Mouse (Mus musculus): ENCODE results near the gene Dcbld1.

DNA sequence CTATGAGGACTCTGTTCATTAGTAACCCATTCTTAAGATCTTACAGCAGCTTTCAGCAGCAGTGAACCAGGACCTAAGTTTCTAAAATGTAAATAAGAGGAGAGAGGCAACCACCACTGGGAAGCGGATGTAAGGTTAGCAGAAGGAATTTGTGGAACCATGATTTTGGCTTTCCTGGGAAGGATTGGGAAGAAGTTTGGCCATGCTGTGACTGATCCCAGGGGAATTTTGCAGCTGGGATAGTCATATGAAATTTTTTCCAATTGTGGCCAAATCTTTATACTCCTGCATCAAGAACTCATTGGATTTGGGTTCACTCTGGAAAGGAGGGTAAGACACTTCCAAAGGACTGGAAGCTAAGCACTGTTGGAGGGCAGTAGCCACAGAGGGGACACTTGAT, 18.8 kb downstream of the Dcbld1 start:
- TF ChIP-seq CTCF (IDR thresholded peaks at IDR 0.05; ENCODE audit: low read depth) (no peak), EP300 (IDR thresholded peaks at IDR 0.05; ENCODE audit: low read depth) (no peak)
